Mouse (Mus musculus) liver, adult 2 months (tissue): Measurements from ENCODE around the gene Npdc1. TPM values are rescaled to one million over a fixed set of nuclear protein-coding genes. Genes with fewer than 3 reads are reported as not detected.
A peak's percentile ranks its signal among the peaks of the same experiment; 100 is the strongest.

Experiments used
- DNase-seq: peaks from one replicate; pipeline ENCODE4 v3.0.0-alpha.2; 2011; ENCODE audit warnings: low read depth, low spot score; ENCODE audit errors: extremely low read depth
- H3K27ac ChIP-seq: fragments of 200-500 bp; replicated peaks from 2 replicates; pipeline ENCODE4 v1.5.1; 2012; ENCODE audit warnings: low read depth, mild to moderate bottlenecking, control low read depth, inconsistent platforms, low read length; ENCODE audit not compliant: insufficient read depth
- H3K27me3 ChIP-seq: fragments of 200-500 bp; 2 replicates; pipeline ENCODE4 v1.6.1; 2012; ENCODE audit warnings: mild to moderate bottlenecking, moderate library complexity, low read length, inconsistent platforms; ENCODE audit not compliant: control insufficient read depth, insufficient read depth
- H3K36me3 ChIP-seq: fragments of 200-500 bp; 2 replicates; pipeline ENCODE4 v1.6.1; 2012; ENCODE audit warnings: low read length, inconsistent platforms; ENCODE audit not compliant: control insufficient read depth, insufficient read depth
- H3K4me1 ChIP-seq: fragments of 200-500 bp; 2 replicates; pipeline ENCODE4 v1.6.1; 2011; ENCODE audit warnings: low read length; ENCODE audit not compliant: control insufficient read depth, insufficient read depth
- H3K4me3 ChIP-seq: fragments of 200-500 bp; 2 replicates; pipeline ENCODE4 v1.5.1; 2011; ENCODE audit warnings: low read depth, mild to moderate bottlenecking, control low read depth, low read length, moderate library complexity; ENCODE audit not compliant: insufficient read depth
- H3K79me2 ChIP-seq: fragments of 200-500 bp; 2 replicates; pipeline ENCODE4 v1.6.1; 2012; ENCODE audit warnings: inconsistent platforms, mild to moderate bottlenecking, low read length, moderate library complexity; ENCODE audit not compliant: control insufficient read depth, insufficient read depth
- H3K9ac ChIP-seq: fragments of 200-500 bp; 2 replicates; pipeline ENCODE4 v1.6.1; 2012; ENCODE audit warnings: low read depth, mild to moderate bottlenecking, control low read depth, inconsistent platforms, low read length
- CTCF ChIP-seq: fragments of 200-500 bp; IDR thresholded peaks from 2 replicates; pipeline ENCODE4 v1.5.1; 2011; ENCODE audit warnings: low read depth, low read length, control low read depth
- POLR2A ChIP-seq: fragments of 200-500 bp; IDR thresholded peaks from 2 replicates; pipeline ENCODE4 v1.6.1; 2011; ENCODE audit warnings: low read length, control low read depth; ENCODE audit not compliant: insufficient read depth; ENCODE audit errors: extremely low read depth
- WGBS: fragments of 180-500 bp; shearing (Covaris S2); methylation state at CpG from one replicate; pipeline ENCODE4 v1.1.7; 2018; 5-methylcytosine and 5-hydroxymethylcytosine counted together
- polyA plus RNA-seq: library from polyadenylated mRNA; depleted of rRNA; stranded (reverse); fragments of >200 nt; gene quantifications from 2 replicates; pipeline ENCODE4 v1.2.3, GENCODE M21; 2012
- total RNA-seq: library from RNA; depleted of rRNA; stranded (reverse); fragments of >200 nt; gene quantifications from 2 replicates; pipeline ENCODE4 v1.2.3, GENCODE M21; 2014

The Npdc1 gene
- total and polyA plus RNA-seq, 2 experiments, result 1.7 to 8.9 TPM

DNA sequence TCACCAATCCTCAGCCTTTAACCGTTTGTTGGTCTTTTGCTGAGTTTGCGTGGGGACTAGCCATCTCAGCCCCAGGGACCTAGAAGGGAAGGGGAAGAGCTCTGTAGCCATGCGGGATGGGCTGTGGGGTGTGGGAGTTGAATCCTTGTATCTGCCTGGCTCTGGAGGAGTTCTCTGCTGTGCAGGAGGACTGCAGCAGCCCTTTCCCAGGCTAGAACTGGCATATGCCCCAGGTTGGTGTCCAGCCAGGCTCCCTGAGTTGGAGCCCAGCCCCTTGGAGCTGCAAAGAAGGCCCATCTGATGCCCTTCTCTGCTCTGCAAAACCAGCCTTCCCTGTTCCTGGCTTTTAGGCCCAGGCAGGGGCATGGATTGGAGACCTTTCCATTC is 2.6 kb upstream of the Npdc1 start:
- H3K79me2 ChIP-seq, result no peaks in the 10 kb centered on the region
- TF ChIP-seq CTCF, result no peak
- TF ChIP-seq POLR2A, result no peak
- no peaks in the 10 kb centered on the region for H3K27me3 ChIP-seq
- no peak overlapping the region for H3K27ac ChIP-seq
- no peaks in the 10 kb centered on the region for H3K36me3 ChIP-seq
- 80% methylated on average over 3 of the region's 3 CpGs for WGBS
- H3K4me1 ChIP-seq, result peaks cover 3% of the 10 kb centered on the region; the same call in 1 of the 2 replicates
- H3K4me3 ChIP-seq, result no peak overlapping the region
- no peak for DNase-seq
- H3K9ac ChIP-seq, result no peak overlapping the region

DNA sequence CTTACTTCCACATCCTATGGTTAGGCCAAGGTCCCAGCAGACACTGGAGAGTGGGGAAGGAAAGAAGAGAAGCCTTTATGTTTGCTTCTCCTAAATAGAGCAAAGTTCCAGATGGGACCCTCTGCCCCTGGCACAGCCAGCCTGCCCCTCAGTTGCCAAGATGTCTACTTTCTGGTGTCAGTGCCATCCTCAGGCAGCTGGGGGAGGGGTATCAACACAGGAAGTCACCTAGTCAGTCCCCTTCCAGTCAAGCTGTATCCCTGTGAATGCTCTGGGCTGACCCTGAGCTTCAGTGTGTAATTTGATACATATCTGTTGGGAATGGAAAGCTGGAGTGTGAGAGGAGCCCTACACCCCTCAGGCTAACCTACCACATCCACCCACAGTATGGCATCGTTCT is 2.1 kb upstream of the Npdc1 start:
- H3K9ac ChIP-seq, result no peak overlapping the region

DNA sequence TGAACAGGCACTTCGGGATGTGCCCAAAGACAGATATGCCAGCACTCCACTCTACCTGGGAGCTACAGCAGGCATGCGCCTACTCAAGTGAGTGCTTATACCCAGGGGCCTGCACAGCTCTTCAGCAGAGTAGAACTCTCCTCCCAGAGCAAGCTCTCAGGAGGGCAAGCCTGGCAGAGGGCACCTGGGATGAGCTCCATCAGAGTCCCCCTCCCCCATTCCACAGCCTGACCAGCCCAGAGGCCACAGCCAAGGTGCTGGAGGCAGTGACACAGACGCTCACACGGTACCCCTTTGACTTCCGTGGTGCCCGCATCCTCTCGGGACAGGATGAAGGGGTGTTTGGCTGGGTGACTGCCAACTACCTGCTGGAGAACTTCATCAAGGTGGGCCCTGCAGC is 1.1 kb upstream of the Npdc1 start:
- Histone ChIP-seq H3K9ac (no peak overlapping the region), H3K36me3 (no peaks in the 10 kb centered on the region), H3K4me3 (no peak overlapping the region), H3K4me1 (peaks cover 3% of the 10 kb centered on the region; the same call in 1 of the 2 replicates), H3K27me3 (peaks cover 3% of the 10 kb centered on the region), H3K27ac (no peak overlapping the region), H3K79me2 (no peaks in the 10 kb centered on the region)
- no peak for TF ChIP-seq POLR2A
- TF ChIP-seq CTCF, result no peak
- 89% methylated on average over 7 of the region's 7 CpGs for WGBS
- no peak for DNase-seq

More for the DNA sequence above, 2.1 kb upstream of the Npdc1 start:
- DNase-seq, result no peak
- peaks cover 3% of the 10 kb centered on the region; the same call in 1 of the 2 replicates for H3K4me1 ChIP-seq
- no peak overlapping the region for H3K27ac ChIP-seq
- no peaks in the 10 kb centered on the region for H3K27me3 ChIP-seq
- 82% methylated on average over 1 of the region's 1 CpGs for WGBS
- no peaks in the 10 kb centered on the region for H3K36me3 ChIP-seq
- TF ChIP-seq CTCF (no peak), POLR2A (no peak)
- H3K79me2 ChIP-seq, result no peaks in the 10 kb centered on the region
- H3K4me3 ChIP-seq, result no peak overlapping the region

DNA sequence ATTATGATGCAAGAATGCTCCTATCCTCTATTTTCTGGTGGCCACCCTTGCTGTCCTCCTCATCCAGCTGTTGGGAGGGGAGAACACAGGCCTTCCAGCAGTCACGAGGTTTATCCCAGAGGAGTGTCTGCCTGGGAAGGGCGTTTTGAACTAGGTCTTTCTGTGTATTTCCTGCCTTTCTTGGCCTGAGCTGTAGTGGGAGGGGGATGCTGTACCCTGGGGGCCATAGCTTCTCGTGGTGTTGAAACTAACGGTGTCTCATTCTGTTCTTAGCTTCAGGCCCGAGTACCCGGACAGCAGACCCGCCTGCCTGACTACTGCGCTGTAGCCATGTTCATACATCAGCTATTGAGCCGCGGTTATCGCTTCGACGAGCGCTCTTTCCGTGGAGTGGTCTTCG is 1.1 kb downstream of the Npdc1 start:
- Histone ChIP-seq H3K27me3 (peaks cover 6% of the 10 kb centered on the region), H3K4me3 (no peak overlapping the region)
- WGBS, result 29% methylated on average over 16 of the region's 16 CpGs

DNA sequence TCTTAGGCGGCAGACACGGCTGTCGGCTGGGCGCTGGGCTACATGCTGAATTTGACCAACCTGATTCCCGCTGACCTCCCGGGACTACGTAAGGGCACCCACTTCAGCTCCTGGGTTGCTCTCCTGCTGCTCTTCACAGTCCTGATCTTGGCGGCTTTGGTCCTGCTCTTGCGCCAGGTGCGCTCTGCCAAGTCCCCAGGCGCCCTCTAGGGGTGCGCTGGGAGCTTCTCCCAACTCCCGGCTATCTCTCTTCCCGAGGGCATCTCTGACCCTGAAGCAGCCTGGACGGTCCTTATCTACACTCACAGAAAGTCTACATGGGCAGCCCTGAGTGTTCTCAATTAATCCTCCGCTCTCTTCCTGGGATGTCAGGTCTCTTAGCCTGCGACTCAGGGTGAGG is 1.6 kb downstream of the Npdc1 start:
- DNase-seq, result peak; percentile 53
- no peak overlapping the region for H3K9ac ChIP-seq
- H3K36me3 ChIP-seq, result no peaks in the 10 kb centered on the region
- 7% methylated on average over 17 of the region's 17 CpGs for WGBS
- peak; percentile 87 for TF ChIP-seq CTCF
- no peak for TF ChIP-seq POLR2A
- H3K27me3 ChIP-seq, result peaks cover 6% of the 10 kb centered on the region
- no peak overlapping the region for H3K4me3 ChIP-seq
- peaks cover 3% of the 10 kb centered on the region; the same call in 1 of the 2 replicates for H3K4me1 ChIP-seq
- H3K27ac ChIP-seq, result no peak overlapping the region
- no peaks in the 10 kb centered on the region for H3K79me2 ChIP-seq

More for the DNA sequence above, 1.1 kb downstream of the Npdc1 start:
- TF ChIP-seq CTCF, result no peak
- Histone ChIP-seq H3K27ac (no peak overlapping the region), H3K36me3 (no peaks in the 10 kb centered on the region), H3K9ac (no peak overlapping the region), H3K79me2 (no peaks in the 10 kb centered on the region), H3K4me1 (peaks cover 3% of the 10 kb centered on the region; the same call in 1 of the 2 replicates)
- no peak for DNase-seq

DNA sequence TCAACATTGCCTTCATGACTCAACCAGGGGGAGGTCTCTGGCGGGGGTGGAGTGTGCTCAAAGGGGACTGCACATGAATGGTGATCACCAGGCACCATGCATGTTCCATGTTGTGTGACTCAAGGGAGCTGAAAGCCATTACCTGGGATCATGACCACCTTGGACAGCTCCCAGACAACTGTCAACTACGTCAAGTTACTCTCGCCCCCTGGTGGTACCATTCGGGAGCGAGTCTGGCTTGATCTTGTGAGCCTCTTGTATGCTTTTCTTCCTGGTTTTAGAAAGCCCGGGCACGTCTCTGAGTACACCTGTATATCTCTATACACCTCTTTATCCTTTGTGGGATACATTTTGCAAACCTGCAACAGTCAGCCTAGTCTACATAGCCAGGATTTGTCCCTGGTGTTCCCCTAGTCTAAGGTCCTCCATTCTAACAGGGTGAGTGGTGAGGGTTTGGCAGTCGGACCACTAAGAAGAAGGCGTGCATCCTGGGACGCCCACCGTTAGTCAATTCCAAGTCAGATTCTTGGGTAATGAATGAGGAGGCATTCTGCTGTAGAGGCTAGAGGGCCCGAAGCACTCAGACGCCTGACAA is 3.3 kb downstream of the Npdc1 start:
- Histone ChIP-seq H3K9ac (no peak overlapping the region), H3K27ac (no peak overlapping the region), H3K79me2 (no peaks in the 10 kb centered on the region), H3K36me3 (no peaks in the 10 kb centered on the region), H3K27me3 (peaks cover 6% of the 10 kb centered on the region), H3K4me1 (no peaks in the 10 kb centered on the region), H3K4me3 (peak overlapping the region; percentile 74; the same call in 1 of the 2 replicates)
- TF ChIP-seq POLR2A (no peak), CTCF (peak; percentile 72)
- peak; percentile 42 for DNase-seq
- WGBS, result 5% methylated on average over 13 of the region's 13 CpGs
